In genomic region chr2:165968876-165969275, GRCm38 (mm10) we compare ENCODE assay signal across 9 mouse cellular contexts. TPM values are rescaled to one million over a fixed set of nuclear protein-coding genes. Genes with fewer than 3 reads are reported as not detected.
DNase-seq lines count a peak whose midpoint lies in the region; ATAC-seq and TF ChIP-seq lines count a peak whose summit lies in the region.
"Had no signal": no experiment of that assay in that cellular context is flagged by ENCODE, and none has a peak within 500 bp of the region (broad histone marks: within the 10 kb centered on the region; RNA-seq: fewer than 3 reads in every experiment).

No protein-coding gene starts in this region.

- 33% methylated on average over 3 of the region's 3 CpGs for WGBS in kidney, adult 2 months
- WGBS in neural tube, embryonic 15.5 days: 45% methylated on average over 3 of the region's 3 CpGs

- ATAC-seq in neural tube, embryonic 15.5 days (ENCODE audit: low FRiP score): no peak

- H3K9me3 ChIP-seq in neural tube, embryonic 15.5 days (replicated peaks): no peaks in the 10 kb centered on the region
- H3K9me3 ChIP-seq: embryonic facial prominence, embryonic 13.5 days had no signal

- no peak overlapping the region for H3K4me2 ChIP-seq in neural tube, embryonic 15.5 days
- H3K4me2 ChIP-seq: embryonic facial prominence, embryonic 13.5 days had no signal

- H3K36me3 ChIP-seq in kidney, adult 2 months (ENCODE audit: control insufficient read depth, insufficient read depth, low read length): no peaks in the 10 kb centered on the region
- H3K36me3 ChIP-seq in neural tube, embryonic 15.5 days: no peaks in the 10 kb centered on the region
- H3K36me3 ChIP-seq: embryonic facial prominence, embryonic 13.5 days had no signal

- no peak for TF ChIP-seq CTCF in kidney, adult 2 months (conservative IDR thresholded peaks at IDR 0.05; ENCODE audit: insufficient read depth, insufficient read length, low read depth, low read length)

- no peak overlapping the region for H3K4me3 ChIP-seq in kidney, adult 2 months (ENCODE audit: insufficient read depth, low read depth, low read length)
- no peak overlapping the region for H3K4me3 ChIP-seq in neural tube, embryonic 15.5 days (replicated peaks)
- H3K4me3 ChIP-seq: embryonic facial prominence, embryonic 13.5 days had no signal

- peak; percentile 78 for DNase-seq in urinary bladder, postnatal 14 days (ENCODE audit: low spot score)
- no peak for DNase-seq in urinary bladder, postnatal 10 days (ENCODE audit: low spot score)
- DNase-seq in fibroblast of lung, adult 2 months (ENCODE audit: low read depth): peak; percentile 86
- DNase-seq in kidney, adult 2 months: peak; percentile 82
- peak; percentile 55 for DNase-seq in lung, postnatal 4 days
- no peak for DNase-seq in layer of hippocampus, adult 8-10 months (ENCODE audit: low spot score in 2 of 2)
- DNase-seq in thymus, postnatal 4 days: no peak

- H3K9ac ChIP-seq in neural tube, embryonic 15.5 days (replicated peaks): no peak overlapping the region
- H3K9ac ChIP-seq: embryonic facial prominence, embryonic 13.5 days had no signal

- H3K4me1 ChIP-seq in kidney, adult 2 months (ENCODE audit: control insufficient read depth, insufficient read depth, low read length): peaks cover 17% of the 10 kb centered on the region
- H3K4me1 ChIP-seq in neural tube, embryonic 15.5 days: 0 out of 2 replicates have a peak, but pooled peaks cover 2% of the 10 kb centered on the region

- H3K27ac ChIP-seq in kidney, adult 2 months (ENCODE audit: insufficient read depth, low read depth, low read length): peak overlapping the region; percentile 77
- no peak overlapping the region for H3K27ac ChIP-seq in neural tube, embryonic 15.5 days (replicated peaks)
- H3K27ac ChIP-seq: embryonic facial prominence, embryonic 13.5 days had no signal

- TF ChIP-seq POLR2A in kidney, adult 2 months (IDR thresholded peaks at IDR 0.05; ENCODE audit: low read depth, low read length): no peak

- no peaks in the 10 kb centered on the region for H3K27me3 ChIP-seq in kidney, adult 2 months (replicated peaks; ENCODE audit: control insufficient read depth, insufficient read depth, low read length)
- H3K27me3 ChIP-seq in neural tube, embryonic 15.5 days (replicated peaks): no peaks in the 10 kb centered on the region
- H3K27me3 ChIP-seq: embryonic facial prominence, embryonic 13.5 days had no signal

RNA-seq across cellular contexts. Expression of gene Ncoa3, which starts 23.6 kb away (rescaled TPM):
- 36.3 and 42.0 TPM in 2 replicates for polyA plus RNA-seq in kidney, adult 2 months (2012; rRNA removed)
- 10 to 100 TPM; 33.9 to 41.1 (median 36.3) TPM for total RNA-seq in layer of hippocampus, adult 8-10 months (2022)
- 13.3 and 14.6 TPM in 2 replicates for polyA plus RNA-seq in neural tube, embryonic 15.5 days (2015; fragmentation: Nextera tagmentation; extraction: Ambion mirVana)

Comparison
In these comparisons a context has a peak if more than half of its experiments do, and no peak if none do; other contexts are left out.
1. DNase-seq: peak in urinary bladder, postnatal 14 days (single experiment), fibroblast of lung, adult 2 months (single experiment), kidney, adult 2 months (single experiment) and lung, postnatal 4 days (2 of 2); none in urinary bladder, postnatal 10 days (single experiment), layer of hippocampus, adult 8-10 months (0 of 2) and thymus, postnatal 4 days (single experiment).